Mouse (Mus musculus) embryo, embryonic 10.5 days (tissue): ENCODE measurements at regions not wholly inside any gene's neighbourhood (a gene's known extent, or its start where the extent isn't known, plus 50 kb on each side); places are given as distances from the start of the nearest gene placed in this dataset.

Source experiments
- DNase-seq: peaks from one replicate; pipeline ENCODE4 v3.0.0-alpha.2; 2015; ENCODE audit warnings: low spot score

DNA sequence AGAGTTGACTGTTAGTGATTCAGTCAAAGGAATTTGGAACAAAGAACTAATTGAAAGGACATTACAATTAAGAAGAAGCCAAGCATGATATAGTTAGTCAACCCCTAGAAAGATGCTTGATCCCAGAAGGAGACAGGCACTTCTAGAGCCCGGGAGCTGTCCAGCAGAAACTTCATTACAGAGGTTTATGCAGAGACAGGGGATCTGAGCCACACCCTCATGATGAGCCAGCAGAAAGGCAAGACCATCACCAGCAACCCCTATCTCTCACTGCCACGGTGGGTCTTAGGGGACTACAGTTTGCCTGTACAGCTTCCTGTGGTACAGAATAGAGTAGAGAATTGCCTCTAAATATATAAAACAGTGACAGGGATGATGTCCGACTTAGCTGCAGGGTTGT lies 590.4 kb downstream of the Etnk1 start:
- peak; percentile 7 for DNase-seq

DNA sequence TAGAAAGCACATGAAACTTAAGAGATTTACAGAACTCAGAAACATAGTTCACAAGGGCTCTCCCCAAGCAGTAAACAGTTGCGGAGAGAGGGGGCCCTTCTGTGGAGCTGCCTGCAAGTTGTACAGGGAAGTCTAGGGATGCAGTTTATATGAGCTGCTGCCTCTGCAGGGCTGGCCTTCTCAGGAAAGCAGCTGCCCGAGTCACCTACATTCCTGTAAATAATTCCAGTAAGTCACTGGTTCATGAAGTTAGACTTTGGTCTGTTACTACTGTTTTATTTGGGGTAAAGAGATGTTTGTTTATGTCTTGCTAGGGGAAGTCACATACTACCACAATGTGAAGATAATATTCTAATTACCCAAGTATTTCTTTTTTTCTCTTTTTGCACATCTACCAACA lies 601.1 kb downstream of the Etnk1 start:
- no peak for DNase-seq
